Mouse (Mus musculus) E14TG2a.4 (cell line): ENCODE data around the gene Cdh12.

Experiments used
- CTCF ChIP-seq: conservative IDR thresholded peaks from 2 replicates; pipeline ENCODE4 v1.5.1; 2014; ENCODE audit warnings: low read length
- NANOG ChIP-seq: IDR thresholded peaks from 2 replicates; pipeline ENCODE4 v1.6.1; 2014; ENCODE audit warnings: borderline replicate concordance, low read length, mixed read lengths
- POU5F1 ChIP-seq: IDR thresholded peaks from 2 replicates; pipeline ENCODE4 v1.6.1; 2014; ENCODE audit warnings: low read length, borderline replicate concordance

- TF ChIP-seq CTCF (no peak), NANOG (no peak), POU5F1 (no peak)
These were observed 926.8 kb downstream of the Cdh12 start for GRCm38 (mm10) chr15:21375871-21376270.
